Mouse (Mus musculus): Measurements from ENCODE around the gene Abcd3. TPM values are rescaled to one million over a fixed set of nuclear protein-coding genes. Genes with fewer than 3 reads are reported as not detected.
A peak's percentile ranks its signal among the peaks of the same experiment; 100 is the strongest.
"Not testable (repeated sequence)": the region's sequence is repeated elsewhere in the genome, so short reads cannot be mapped to it uniquely, and the experiment has no call there.

Abcd3 gene
- total and polyA plus RNA-seq, 3 experiments = 14.8 to 61.4 (median 29.9) TPM

DNA sequence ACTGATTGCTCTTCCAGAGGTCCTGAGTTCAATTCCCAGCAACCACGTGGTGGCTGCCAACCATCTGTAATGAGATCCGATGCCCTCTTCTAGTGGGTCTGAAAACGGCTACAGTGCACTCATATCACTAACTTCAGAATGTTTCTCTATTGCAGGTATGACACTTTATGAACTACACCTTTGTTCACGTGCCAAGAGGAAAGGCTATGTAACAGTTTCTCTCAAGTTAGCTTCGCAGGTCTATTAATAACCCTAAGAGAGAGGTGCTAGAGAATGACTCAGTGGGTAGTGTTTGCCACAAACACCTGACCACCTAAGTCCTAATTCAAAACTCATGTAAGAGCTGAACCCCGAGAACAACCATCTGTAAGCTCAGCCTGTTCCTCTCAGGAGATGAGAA lies 32.1 kb downstream of the Abcd3 start:
- H3K79me2 ChIP-seq (ENCODE audit: control insufficient read depth, insufficient read depth, low read length, poor library complexity) = no peaks in the 10 kb centered on the region
- peaks cover 3 to 6% of the 10 kb centered on the region in 2 experiments; a peak in 3 of 4 replicates for H3K36me3 ChIP-seq (ENCODE audit: control insufficient read depth in 1 of 2, insufficient read depth in 2 of 2, low read length in 2 of 2)
- no peak overlapping the region for H3K27ac ChIP-seq (ENCODE audit: control insufficient read depth, low read depth, low read length)
- no peak for TF ChIP-seq NRF1 (IDR thresholded peaks at IDR 0.05; ENCODE audit: insufficient read depth, low read depth, low read length, poor library complexity, severe bottlenecking)
- TF ChIP-seq POLR2A (IDR thresholded peaks at IDR 0.05; ENCODE audit: control insufficient read depth in 1 of 2, insufficient read depth in 1 of 2, low read depth in 1 of 2, low read length in 2 of 2, poor library complexity in 1 of 2) = no peak
- TF ChIP-seq RAD21 (IDR thresholded peaks at IDR 0.05; ENCODE audit: low read depth, low read length) = no peak
- TF ChIP-seq TCF12 (IDR thresholded peaks at IDR 0.05; ENCODE audit: low read depth, low read length) = no peak
- no peak for TF ChIP-seq ZKSCAN1 (IDR thresholded peaks at IDR 0.05; ENCODE audit: low read depth, low read length)
- TF ChIP-seq POLR2AphosphoS2 (IDR thresholded peaks at IDR 0.05; ENCODE audit: low read length) = no peak
- TF ChIP-seq TBP (IDR thresholded peaks at IDR 0.05; ENCODE audit: low read depth, low read length) = no peak
- no peak for TF ChIP-seq GATA1 (IDR thresholded peaks at IDR 0.05; ENCODE audit: low read depth, low read length)
- no peak for TF ChIP-seq MXI1 (IDR thresholded peaks at IDR 0.05; ENCODE audit: low read depth, low read length)
- TF ChIP-seq ZC3H11A (IDR thresholded peaks at IDR 0.05; ENCODE audit: low read depth, low read length) = no peak
- no peak for TF ChIP-seq EP300 (IDR thresholded peaks at IDR 0.05; ENCODE audit: low read depth in 1 of 2, low read length in 2 of 2)
- no peak for TF ChIP-seq RCOR1 (IDR thresholded peaks at IDR 0.05; ENCODE audit: low read depth, low read length)
- no peak for TF ChIP-seq CHD2 (IDR thresholded peaks at IDR 0.05; ENCODE audit: low read length)
- TF ChIP-seq MAFK (IDR thresholded peaks at IDR 0.05; ENCODE audit: borderline replicate concordance, low read depth, low read length) = no peak
- no peak for TF ChIP-seq BHLHE40 (IDR thresholded peaks at IDR 0.05; ENCODE audit: borderline replicate concordance, low read depth, low read length)
- TF ChIP-seq MAX (IDR thresholded peaks at IDR 0.05; ENCODE audit: low read length) = no peak
- TF ChIP-seq JUND (IDR thresholded peaks at IDR 0.05; ENCODE audit: low read depth, low read length) = no peak
- H3K27me3 ChIP-seq (ENCODE audit: control insufficient read depth in 1 of 2, insufficient read depth in 2 of 2, low read length in 2 of 2) = no peaks in the 10 kb centered on the region
- no peak overlapping the region for H3K9ac ChIP-seq (ENCODE audit: control insufficient read depth, low read depth, low read length, poor library complexity, severe bottlenecking)
- H3K4me1 ChIP-seq (ENCODE audit: control insufficient read depth in 1 of 2, insufficient read depth in 2 of 2, low read length in 2 of 2) = peaks cover 0 to 2% of the 10 kb centered on the region in 2 experiments; a peak in 1 of 4 replicates
- no peak for DNase-seq (ENCODE audit: low read depth, low spot score)
- H3K9me3 ChIP-seq (replicated peaks; ENCODE audit: insufficient read depth, low read length) = no peaks in the 10 kb centered on the region
- H3K4me3 ChIP-seq (ENCODE audit: control insufficient read depth in 1 of 2, insufficient read depth in 1 of 2, low read depth in 2 of 2, low read length in 2 of 2) = no peak overlapping the region

DNA sequence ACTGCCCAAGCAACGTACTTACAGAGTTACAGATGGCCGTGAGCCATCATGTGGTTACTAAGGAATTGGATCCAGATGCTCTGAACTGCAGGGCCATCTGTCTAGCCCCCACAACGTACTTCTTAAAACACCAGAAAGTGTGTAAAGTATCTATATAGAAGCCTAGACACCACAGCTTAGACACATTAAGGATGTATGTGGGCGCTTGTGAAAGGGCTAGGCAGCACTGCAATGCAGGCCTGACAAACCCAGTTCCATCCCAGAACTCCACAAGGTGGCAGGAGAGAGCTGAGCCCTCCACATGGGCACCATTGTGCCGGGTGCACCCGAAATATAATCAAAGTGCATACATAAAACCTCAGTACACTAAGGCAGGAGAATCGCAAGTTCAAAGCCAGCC lies 37.2 kb downstream of the Abcd3 start:
- Histone ChIP-seq H3K27me3 (ENCODE audit: control insufficient read depth in 1 of 2, insufficient read depth in 2 of 2, low read length in 2 of 2) (no peaks in the 10 kb centered on the region), H3K4me1 (ENCODE audit: control insufficient read depth in 1 of 2, insufficient read depth in 2 of 2, low read length in 2 of 2) (no peaks in the 10 kb centered on the region), H3K36me3 (ENCODE audit: control insufficient read depth in 1 of 2, insufficient read depth in 2 of 2, low read length in 2 of 2) (peaks cover 0 to 5% of the 10 kb centered on the region in 2 experiments; a peak in 2 of 4 replicates), H3K9me3 (replicated peaks; ENCODE audit: insufficient read depth, low read length) (no peaks in the 10 kb centered on the region), H3K27ac (ENCODE audit: control insufficient read depth, low read depth, low read length) (no peak overlapping the region), H3K9ac (ENCODE audit: control insufficient read depth, low read depth, low read length, poor library complexity, severe bottlenecking) (no peak overlapping the region), H3K79me2 (ENCODE audit: control insufficient read depth, insufficient read depth, low read length, poor library complexity) (no peaks in the 10 kb centered on the region), H3K4me3 (ENCODE audit: control insufficient read depth in 1 of 2, insufficient read depth in 1 of 2, low read depth in 2 of 2, low read length in 2 of 2) (no peak overlapping the region)
- peak; percentile 49 for TF ChIP-seq RAD21 (IDR thresholded peaks at IDR 0.05; ENCODE audit: low read depth, low read length)
- peak; percentile 64 for TF ChIP-seq SMC3 (IDR thresholded peaks at IDR 0.05; ENCODE audit: low read depth, low read length)
- TF ChIP-seq CTCF (IDR thresholded peaks at IDR 0.05 in 2 of 3, conservative IDR thresholded peaks at IDR 0.05 in 1 of 3; ENCODE audit: control insufficient read depth in 1 of 3, insufficient read depth in 1 of 3, low read depth in 2 of 3, low read length in 3 of 3, poor library complexity in 1 of 3, severe bottlenecking in 1 of 3) = peak; percentile 58 to 68 (median 66)
- TF ChIP-seq ELF1 (IDR thresholded peaks at IDR 0.05; ENCODE audit: low read depth, low read length) = no peak
- TF ChIP-seq MAX (IDR thresholded peaks at IDR 0.05; ENCODE audit: low read length) = peak; percentile 24; the same call in 1 of the 2 replicates
- no peak for TF ChIP-seq NELFE (IDR thresholded peaks at IDR 0.05; ENCODE audit: low read depth, low read length)
- peak; percentile 24; the same call in 1 of the 2 replicates for TF ChIP-seq ZC3H11A (IDR thresholded peaks at IDR 0.05; ENCODE audit: low read depth, low read length)
- peak; percentile 54 for DNase-seq (ENCODE audit: low read depth, low spot score)

DNA sequence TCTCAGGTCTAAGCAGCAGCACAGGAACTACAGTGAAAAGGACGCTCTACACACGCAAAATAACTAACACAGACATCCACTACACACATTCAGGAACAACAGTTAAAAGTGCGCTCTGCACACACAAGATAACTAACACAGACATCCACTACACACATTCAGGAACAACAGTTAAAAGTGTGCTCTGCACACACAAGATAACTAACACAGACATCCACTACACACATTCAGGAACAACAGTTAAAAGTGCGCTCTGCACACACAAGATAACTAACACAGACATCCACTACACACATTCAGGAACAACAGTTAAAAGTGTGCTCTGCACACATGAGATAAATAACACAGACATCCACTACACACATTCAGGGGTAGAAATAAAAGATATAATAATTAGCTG lies 41.8 kb downstream of the Abcd3 start:
- H3K9me3 ChIP-seq (replicated peaks; ENCODE audit: insufficient read depth, low read length); DNase-seq (ENCODE audit: low read depth, low spot score); H3K36me3 ChIP-seq (ENCODE audit: control insufficient read depth in 1 of 2, insufficient read depth in 2 of 2, low read length in 2 of 2); H3K27me3 ChIP-seq (ENCODE audit: control insufficient read depth in 1 of 2, insufficient read depth in 2 of 2, low read length in 2 of 2); H3K79me2 ChIP-seq (ENCODE audit: control insufficient read depth, insufficient read depth, low read length, poor library complexity); H3K4me3 ChIP-seq (ENCODE audit: control insufficient read depth in 1 of 2, insufficient read depth in 1 of 2, low read depth in 2 of 2, low read length in 2 of 2); H3K9ac ChIP-seq (ENCODE audit: control insufficient read depth, low read depth, low read length, poor library complexity, severe bottlenecking); H3K27ac ChIP-seq (ENCODE audit: control insufficient read depth, low read depth, low read length); H3K4me1 ChIP-seq (ENCODE audit: control insufficient read depth in 1 of 2, insufficient read depth in 2 of 2, low read length in 2 of 2): not testable (repeated sequence)

All from MEL (cell line).